Mouse (Mus musculus): Measurements from ENCODE around the gene Pdcd7.

Pdcd7 gene

DNA sequence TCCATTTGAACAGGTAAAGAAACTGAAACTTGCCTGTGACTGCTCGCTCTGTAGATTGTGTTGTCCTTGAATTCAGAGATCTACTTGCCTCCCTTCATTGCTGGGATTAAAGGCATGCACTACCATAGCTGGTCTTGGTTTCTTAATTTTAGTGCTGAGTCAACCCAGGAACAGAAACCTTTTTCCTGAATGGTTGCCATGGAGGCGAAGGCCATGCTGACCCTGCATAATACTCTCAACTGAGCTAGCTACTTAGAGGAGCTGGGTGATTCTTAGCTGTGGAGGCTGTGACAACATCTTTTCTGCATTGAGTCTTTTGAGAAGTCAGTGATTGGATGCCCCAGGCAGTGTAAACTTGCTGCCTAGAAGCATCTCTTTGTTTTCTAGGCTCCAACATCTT is 11.1 kb downstream of the Pdcd7 start:
- DNase-seq (ENCODE audit: low spot score in 2 of 2) = no peak

DNA sequence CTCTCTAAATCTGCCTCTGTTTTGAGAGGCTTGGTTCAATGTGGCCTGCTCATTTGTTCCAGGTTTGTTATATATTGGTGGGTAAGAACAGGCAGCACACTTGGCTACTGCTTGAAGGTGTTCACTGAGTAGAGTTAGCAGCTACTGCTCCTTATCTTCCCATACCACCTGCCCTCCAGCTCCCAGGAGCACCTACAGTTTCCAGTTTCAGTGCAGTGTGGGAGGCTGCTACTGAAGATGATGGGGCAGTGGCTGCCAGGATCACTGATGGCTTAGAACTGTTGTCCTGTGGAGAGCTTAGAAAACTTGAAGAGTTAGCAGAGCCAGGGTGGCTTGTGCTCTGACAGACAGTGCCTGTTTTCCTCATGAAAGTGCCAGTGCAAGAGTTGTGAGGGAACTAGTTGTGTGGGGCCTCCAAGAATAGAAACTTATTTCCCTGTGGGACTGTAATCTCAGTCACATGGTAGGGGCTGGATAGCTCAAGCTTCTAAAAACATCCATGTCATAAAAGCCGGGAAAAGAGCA is 13.1 kb downstream of the Pdcd7 start:
- DNase-seq (ENCODE audit: low spot score in 2 of 2) = no peak

- DNase-seq (ENCODE audit: low spot score in 2 of 2) = no peak
These were observed 14.9 kb downstream of the Pdcd7 start, which contains the start of gene Ubap1l for GRCm38 (mm10) chr9:65360641-65361448. Gene Ubap1l, plus strand, starts transcription at chr9:65361041.

DNA sequence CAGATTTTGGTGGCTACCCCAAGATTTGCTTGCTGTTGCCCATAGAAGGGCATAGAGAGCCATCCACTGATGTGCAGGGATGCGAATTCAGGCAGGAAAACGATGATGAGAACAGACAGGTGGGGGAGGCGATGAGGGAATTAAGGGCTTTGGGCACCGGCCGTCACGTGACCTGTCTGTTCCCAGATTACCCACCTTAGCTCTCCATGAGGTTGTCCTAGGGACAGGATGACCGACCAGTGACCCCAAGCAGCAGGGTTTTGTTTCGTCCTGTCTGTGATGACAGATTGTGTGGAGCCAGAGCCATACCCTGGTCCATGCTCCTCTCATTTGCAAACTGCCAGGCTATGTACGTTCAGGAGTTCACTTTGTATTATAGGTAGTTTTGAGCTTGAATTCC is 17.8 kb downstream of the Pdcd7 start:
- peak in 1 of 2 experiments; percentile 28 for DNase-seq (ENCODE audit: low spot score in 2 of 2)

DNA sequence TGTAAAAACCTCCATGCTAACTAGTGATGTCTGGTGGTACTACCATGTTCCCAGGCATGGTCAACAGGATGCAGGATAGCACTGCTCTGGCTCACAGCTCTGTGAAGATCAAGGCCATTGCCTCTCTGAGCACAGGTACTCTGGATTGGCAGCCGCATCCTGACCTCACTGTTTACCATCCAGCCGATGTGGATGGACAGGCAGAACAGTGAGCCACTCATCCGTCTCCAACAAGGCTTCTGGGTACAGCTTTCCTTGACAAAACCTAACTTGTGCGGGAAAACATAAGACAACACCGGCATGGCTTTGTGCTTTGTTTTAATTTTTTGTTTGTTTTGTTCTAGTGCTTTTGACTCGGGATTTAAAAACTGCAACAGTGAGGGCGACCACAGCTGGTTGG is 19.8 kb downstream of the Pdcd7 start:
- DNase-seq (ENCODE audit: low spot score in 2 of 2) = peak in 1 of 2 experiments; percentile 41

DNA sequence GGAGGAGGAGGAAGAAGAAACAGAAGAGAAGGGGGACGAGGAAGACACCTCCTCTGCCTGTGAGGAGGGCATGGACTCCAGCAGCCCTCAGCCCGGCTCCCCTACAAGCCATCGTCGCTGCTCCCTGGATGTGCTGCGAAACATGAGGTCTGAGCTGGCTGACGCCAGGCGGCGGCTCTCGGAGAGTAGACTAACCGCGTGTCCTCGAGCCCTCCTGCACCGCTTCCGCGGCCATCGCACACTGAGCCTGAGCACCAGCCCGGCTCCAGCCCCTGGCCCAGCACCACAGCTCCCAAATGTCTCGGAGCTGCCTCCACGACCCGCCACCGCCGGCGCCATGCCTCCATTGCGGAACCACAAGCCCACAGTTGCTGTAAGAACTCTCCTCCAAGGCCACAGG is 25.9 kb downstream of the Pdcd7 start:
- DNase-seq (ENCODE audit: low spot score in 2 of 2) = no peak

- no peak for DNase-seq (ENCODE audit: low spot score in 2 of 2)
These were observed 26.5 kb downstream of the Pdcd7 start for GRCm38 (mm10) chr9:65372449-65372848.

DNA sequence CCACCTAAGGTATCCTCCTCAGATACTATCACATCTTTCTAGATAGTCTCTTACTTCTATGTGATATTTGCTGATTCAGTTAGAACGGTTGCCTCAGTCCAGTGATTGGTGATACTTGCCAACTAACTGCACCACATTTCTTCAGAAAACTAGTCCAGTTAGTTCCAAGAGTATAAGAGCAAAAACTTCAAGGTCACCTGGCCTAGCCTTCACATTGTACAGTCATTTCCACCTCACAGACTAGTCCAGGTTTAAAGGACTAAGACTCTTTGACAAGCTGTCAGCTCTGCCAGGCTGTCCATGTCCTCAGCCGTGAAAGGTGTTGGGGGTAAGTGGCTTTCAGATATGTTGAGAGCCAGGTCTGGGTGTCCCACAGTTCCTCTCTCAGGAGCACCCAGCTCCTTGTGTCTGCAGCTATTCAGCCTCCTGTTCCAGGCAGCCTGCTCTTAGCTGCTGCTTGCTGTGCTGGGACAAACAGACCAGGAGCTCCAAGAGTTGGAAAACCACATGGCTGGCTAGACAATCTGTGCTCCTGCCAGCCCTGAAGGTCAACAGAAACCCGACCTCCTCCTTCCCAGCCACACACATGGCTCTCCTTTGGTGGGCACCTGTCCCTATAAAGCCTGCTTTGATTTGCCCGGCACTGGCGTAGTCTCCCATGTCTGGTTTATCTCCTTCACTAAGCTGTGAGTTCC is 28.7 kb downstream of the Pdcd7 start:
- DNase-seq (ENCODE audit: low spot score in 2 of 2) = no peak

DNA sequence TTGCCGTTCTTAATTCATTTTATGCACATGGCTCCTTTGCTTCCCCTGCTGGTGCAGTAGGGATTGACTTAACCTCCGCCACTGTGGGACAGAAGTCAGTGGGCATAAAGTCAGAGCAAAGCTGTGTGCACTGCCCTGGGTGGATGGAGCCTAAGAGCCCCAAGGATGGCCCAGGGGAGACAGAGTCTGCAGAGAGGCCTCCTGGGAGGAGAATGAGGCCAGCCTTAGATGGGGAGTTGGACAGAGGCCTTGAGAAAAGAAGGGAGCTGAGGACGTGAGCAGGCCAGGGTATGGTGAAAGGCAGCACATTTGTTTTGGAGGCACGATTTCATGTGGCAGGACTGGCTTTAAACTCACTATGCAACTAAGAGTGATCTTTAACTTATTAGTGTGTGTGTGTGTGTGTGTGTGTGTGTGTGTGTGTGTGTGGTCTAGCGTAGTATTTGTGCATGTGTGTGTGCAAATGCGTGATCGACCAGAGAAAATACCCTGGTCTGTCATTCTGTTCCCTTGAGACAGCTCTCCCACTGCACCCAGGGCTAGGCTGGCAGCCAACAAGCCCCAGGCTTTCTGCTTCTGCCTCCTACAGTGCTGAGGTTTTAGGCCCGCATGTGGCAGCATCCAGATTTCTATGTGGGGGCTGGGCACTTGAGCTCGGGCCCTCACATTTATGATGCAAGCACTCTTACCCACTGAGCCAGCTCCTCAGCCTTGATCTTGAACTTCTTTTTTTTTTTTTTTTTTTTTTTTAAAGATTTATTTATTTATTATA is 29.4 kb downstream of the Pdcd7 start:
- DNase-seq (ENCODE audit: low spot score in 2 of 2) = no peak

- DNase-seq (ENCODE audit: low spot score in 2 of 2) = no peak
These were observed 35.2 kb downstream of the Pdcd7 start for GRCm38 (mm10) chr9:65381017-65381590.

GRCm38 (mm10) chr9:65382031-65382750 is 36.3 kb downstream of the Pdcd7 start:
- no peak for DNase-seq (ENCODE audit: low spot score in 2 of 2)

DNA sequence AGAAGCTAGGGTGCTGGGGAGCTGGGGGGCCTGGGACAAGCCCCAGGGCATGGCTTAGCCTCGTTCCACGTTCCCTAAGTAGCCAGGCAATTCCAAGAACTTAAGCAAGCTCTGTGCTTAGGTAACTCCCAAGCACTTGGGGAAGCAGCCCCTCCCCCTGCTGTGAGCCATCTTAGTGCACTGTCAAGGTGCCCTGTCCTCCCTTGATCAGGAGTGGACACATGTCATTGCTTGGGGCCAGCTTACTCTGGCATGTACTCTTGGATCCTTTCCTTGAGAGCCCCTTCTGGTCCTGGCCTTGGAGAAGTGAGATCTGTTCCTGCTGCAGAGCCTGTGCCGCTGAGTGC is 36.8 kb downstream of the Pdcd7 start:
- DNase-seq (ENCODE audit: low spot score in 2 of 2) = no peak

DNA sequence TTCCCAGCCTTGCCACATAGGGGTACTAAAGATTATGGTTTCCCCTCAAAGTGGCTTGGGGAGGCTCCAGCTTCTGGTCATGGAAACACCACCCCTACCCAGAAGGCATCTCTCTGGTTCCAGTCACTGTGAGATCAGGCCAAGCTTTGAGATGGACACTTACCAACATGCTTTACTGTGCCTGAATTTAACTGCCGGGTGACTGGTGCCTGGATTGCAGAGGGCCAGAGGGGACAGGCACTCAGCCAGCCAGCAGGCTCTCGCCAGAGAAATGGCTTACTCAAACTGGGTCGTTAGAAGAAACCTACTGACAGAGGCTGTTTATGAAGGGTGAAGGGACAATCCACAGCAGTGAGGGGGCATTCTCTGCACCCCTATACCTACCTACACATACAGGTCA is 38.4 kb downstream of the Pdcd7 start:
- no peak for DNase-seq (ENCODE audit: low spot score in 2 of 2)

- no peak for DNase-seq (ENCODE audit: low spot score in 2 of 2)
These were observed 40.7 kb downstream of the Pdcd7 start for GRCm38 (mm10) chr9:65386373-65387140.

DNA sequence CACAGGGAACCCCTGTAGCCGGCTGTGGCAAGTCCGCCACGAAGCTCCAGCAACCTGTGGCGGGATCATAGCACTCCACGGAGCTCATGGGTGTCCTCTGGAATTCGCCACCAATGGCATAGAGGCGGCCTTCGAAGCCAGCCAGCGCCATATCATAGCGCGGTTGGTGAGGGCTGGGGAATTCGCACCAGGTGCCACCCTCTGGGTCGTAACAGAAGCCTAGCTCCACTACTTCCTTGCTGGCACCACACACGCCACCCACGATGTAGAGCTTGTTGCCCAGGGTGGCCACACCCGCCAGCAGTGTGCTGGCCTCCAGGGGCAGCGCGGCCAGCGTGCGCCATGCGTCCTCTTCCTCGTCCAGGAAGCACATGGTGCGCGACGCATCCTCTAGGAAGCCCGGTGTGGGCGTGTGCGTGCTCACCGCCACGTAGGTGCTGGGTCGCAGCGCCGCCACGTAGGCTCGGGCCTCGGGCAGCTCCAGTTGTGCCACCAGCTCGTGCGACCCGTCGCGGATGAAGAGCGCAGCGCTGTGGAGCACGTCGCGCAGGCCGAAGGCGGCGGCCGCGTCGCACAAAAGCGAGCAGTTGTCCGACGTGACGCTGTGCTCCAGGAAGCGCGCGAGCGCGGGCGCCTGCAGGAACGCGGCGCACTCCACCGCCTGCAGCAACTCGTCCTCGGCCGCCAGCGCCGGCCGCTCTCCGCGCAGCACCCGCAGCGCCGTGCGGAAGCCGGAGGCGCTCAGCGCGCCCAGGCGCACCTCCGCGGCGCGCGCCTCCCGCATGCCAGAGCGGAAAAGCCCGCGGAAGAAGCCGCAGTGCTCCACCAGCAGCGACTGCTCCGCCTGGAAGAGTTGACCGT is 45.1 kb downstream of the Pdcd7 start:
- DNase-seq (ENCODE audit: low spot score in 2 of 2) = no peak

DNA sequence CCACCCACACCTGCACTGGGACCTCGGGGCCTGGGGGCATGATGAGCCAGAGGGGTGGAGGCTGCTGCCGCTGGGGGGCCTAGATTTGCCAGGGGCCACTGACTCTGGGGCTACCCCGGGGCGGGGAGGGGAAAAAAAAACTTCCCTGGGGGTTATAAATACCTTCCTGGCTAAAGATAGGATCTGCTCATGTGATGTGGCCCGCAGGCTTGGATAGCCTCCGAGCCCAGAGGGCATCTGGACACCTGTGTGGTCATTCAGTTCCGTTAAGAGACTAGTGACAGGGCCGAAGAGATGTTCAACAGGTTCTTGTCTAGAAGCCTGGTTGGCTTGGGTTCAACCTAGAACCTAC is 45.7 kb downstream of the Pdcd7 start, which contains the start of gene Kbtbd13:
Gene Kbtbd13, minus strand, starts transcription at position 40 of the 352 bp plus-strand sequence.
- DNase-seq (ENCODE audit: low spot score in 2 of 2) = no peak

DNA sequence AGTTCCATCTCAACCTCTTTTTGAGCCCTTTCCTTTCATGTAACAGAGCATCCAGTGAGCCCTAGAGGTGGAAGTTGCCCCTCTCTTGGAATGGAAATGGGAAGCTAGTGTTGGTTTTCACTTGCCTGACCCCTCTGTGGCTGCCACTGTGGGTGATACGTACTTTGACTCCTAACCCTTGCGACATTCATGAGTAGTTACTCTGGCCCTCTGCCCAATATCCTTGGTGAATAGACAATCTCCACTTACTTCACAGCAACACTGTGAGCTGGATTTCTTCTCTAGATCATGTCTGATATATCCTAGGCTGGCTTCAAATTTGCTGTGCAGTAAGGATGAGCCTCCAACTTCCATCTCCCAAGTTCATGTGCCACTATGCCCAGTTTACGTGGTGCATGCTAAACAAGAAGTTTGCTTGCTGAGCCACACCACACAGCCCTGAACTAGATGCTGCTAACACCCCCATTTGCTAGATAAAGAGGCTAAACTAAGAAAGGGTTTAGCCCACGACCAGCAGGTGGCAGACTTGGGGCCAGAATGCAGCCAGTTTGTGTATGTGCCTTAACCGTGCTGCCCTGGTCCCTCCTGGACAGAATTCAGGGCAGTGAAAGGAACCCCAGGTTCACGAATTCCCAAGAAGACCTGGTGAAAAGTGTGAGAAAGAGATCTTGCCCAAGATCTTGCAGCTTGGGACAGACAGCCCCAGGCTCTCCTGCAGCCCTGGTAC is 46.9 kb downstream of the Pdcd7 start:
- DNase-seq (ENCODE audit: low spot score in 2 of 2) = no peak

- no peak for DNase-seq (ENCODE audit: low spot score in 2 of 2)
These were observed 47.7 kb downstream of the Pdcd7 start for GRCm38 (mm10) chr9:65393606-65394005.

DNA sequence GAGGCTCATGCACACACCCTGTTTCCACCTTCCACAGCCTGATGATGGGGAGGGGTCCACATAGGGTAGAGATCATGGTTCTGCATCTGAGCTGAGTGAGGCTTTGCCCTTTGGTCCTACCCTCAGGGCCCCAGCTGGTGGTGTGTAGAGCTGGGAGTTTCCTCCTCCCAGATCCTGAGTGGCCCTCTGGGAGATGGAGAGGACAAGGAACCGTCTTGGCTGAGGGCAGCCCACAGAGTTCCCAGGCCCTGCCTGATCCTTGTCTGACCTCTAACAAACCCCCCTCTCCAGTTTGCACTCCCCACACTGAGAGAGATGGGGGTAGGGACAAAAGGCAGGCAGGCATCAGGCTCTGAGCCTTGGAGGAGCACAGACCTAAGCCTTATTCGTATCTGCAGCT is 48.5 kb downstream of the Pdcd7 start:
- DNase-seq (ENCODE audit: low spot score in 2 of 2) = no peak
